Mouse (Mus musculus) neural tube, embryonic 11.5 days (tissue): Measurements from ENCODE around the gene Elane. TPM values are rescaled to one million over a fixed set of nuclear protein-coding genes. Genes with fewer than 3 reads are reported as not detected.
"Not testable (repeated sequence)": the region's sequence is repeated elsewhere in the genome, so short reads cannot be mapped to it uniquely, and the experiment has no call there.

Source experiments
- ATAC-seq: fragments of 200-750 bp; cut with Nextera tagmentation; 2 replicates; pipeline ENCODE4 v1.8.0; 2017; ENCODE audit warnings: moderate number of reproducible peaks, mild to moderate bottlenecking, moderate TSS enrichment, moderate library complexity; ENCODE audit not compliant: insufficient read depth, low FRiP score, low TSS enrichment
- DNase-seq: peaks from one replicate; pipeline ENCODE4 v3.0.0-alpha.2; 2015; ENCODE audit warnings: low spot score
- H3K27ac ChIP-seq: fragments of 300-500 bp; sonication (generic); 2 replicates; pipeline ENCODE4 v1.5.1; 2014; ENCODE audit warnings: low read depth, mild to moderate bottlenecking, low read length
- H3K27me3 ChIP-seq: fragments of 300-500 bp; sonication (generic); 2 replicates; pipeline ENCODE4 v1.6.1; 2014; ENCODE audit warnings: mild to moderate bottlenecking, low read length, mixed read lengths; ENCODE audit not compliant: control insufficient read depth, insufficient read depth
- H3K36me3 ChIP-seq: fragments of 300-500 bp; sonication (generic); 2 replicates; pipeline ENCODE4 v1.6.1; 2014; ENCODE audit warnings: mild to moderate bottlenecking, low read length, moderate library complexity, mixed read lengths; ENCODE audit not compliant: control insufficient read depth, insufficient read depth
- H3K4me1 ChIP-seq: fragments of 300-500 bp; sonication (generic); 2 replicates; pipeline ENCODE4 v1.6.1; 2014; ENCODE audit warnings: low read length, mixed read lengths; ENCODE audit not compliant: control insufficient read depth, insufficient read depth
- H3K4me2 ChIP-seq: fragments of 300-500 bp; sonication (generic); 2 replicates; pipeline ENCODE4 v1.6.1; 2014; ENCODE audit warnings: low read depth, mild to moderate bottlenecking, moderate library complexity
- H3K4me3 ChIP-seq: fragments of 300-500 bp; sonication (generic); 2 replicates; pipeline ENCODE4 v1.5.1; 2014; ENCODE audit warnings: low read depth, low read length
- H3K9ac ChIP-seq: fragments of 300-500 bp; sonication (generic); 2 replicates; pipeline ENCODE4 v1.6.1; 2014; ENCODE audit warnings: mild to moderate bottlenecking, low read length
- H3K9me3 ChIP-seq: fragments of 300-500 bp; sonication (generic); 2 replicates; pipeline ENCODE4 v1.6.1; 2016; ENCODE audit warnings: low read length; ENCODE audit not compliant: control insufficient read depth
- WGBS: fragments of 180-500 bp; shearing (Covaris S2); extraction: QIAGEN DNeasy Blood & Tissue Kit; methylation state at CpG from one replicate; pipeline ENCODE4 v1.1.7; 2014; 5-methylcytosine and 5-hydroxymethylcytosine counted together
- polyA plus RNA-seq: library from polyadenylated mRNA; unstranded; fragments of >200 nt; fragmentation: Nextera tagmentation; extraction: Ambion mirVana; gene quantifications from 2 replicates; pipeline ENCODE4 v1.2.1, GENCODE M21; 2014

Elane gene
- polyA plus RNA-seq, 1 experiment from 2014 or later: not detected

GRCm38 (mm10) chr10:79883297-79884084 lies 2.6 kb upstream of the Elane start:
- Histone ChIP-seq H3K9ac (no peak overlapping the region), H3K27me3 (peaks cover 9% of the 10 kb centered on the region; the same call in 1 of the 2 replicates), H3K36me3 (no peaks in the 10 kb centered on the region), H3K4me1 (peaks cover 3% of the 10 kb centered on the region; the same call in 1 of the 2 replicates), H3K9me3 (no peaks in the 10 kb centered on the region), H3K4me2 (no peak overlapping the region; the same call in 1 of the 2 replicates), H3K27ac (no peak overlapping the region), H3K4me3 (no peak overlapping the region)
- ATAC-seq (no peak), DNase-seq (peak; percentile 79)
- 14% methylated on average over 22 of the region's 22 CpGs for WGBS

- H3K4me2 ChIP-seq: no peak overlapping the region
- ATAC-seq: no peak
- no peaks in the 10 kb centered on the region for H3K36me3 ChIP-seq
- no peak for DNase-seq
- H3K4me1 ChIP-seq: peaks cover 3% of the 10 kb centered on the region; the same call in 1 of the 2 replicates
- no peak overlapping the region for H3K9ac ChIP-seq
- 69% methylated on average over 4 of the region's 4 CpGs for WGBS
- H3K9me3 ChIP-seq: no peaks in the 10 kb centered on the region
- H3K27me3 ChIP-seq: peaks cover 9% of the 10 kb centered on the region; the same call in 1 of the 2 replicates
- H3K4me3 ChIP-seq: no peak overlapping the region
- no peak overlapping the region for H3K27ac ChIP-seq
Measured at GRCm38 (mm10) chr10:79884446-79884845, 1.6 kb upstream of the Elane start.

GRCm38 (mm10) chr10:79884938-79885337 lies 1.1 kb upstream of the Elane start:
- not testable (repeated sequence) for H3K4me3 ChIP-seq, H3K27ac ChIP-seq, H3K4me2 ChIP-seq, H3K9ac ChIP-seq, ATAC-seq, H3K27me3 ChIP-seq, DNase-seq, H3K36me3 ChIP-seq, H3K9me3 ChIP-seq, H3K4me1 ChIP-seq
- WGBS: 67% methylated on average over 2 of the region's 3 CpGs

- H3K27me3 ChIP-seq: peaks cover 9% of the 10 kb centered on the region; the same call in 1 of the 2 replicates
- no peak overlapping the region for H3K27ac ChIP-seq
- ATAC-seq (no peak), DNase-seq (no peak)
- no peak overlapping the region for H3K4me3 ChIP-seq
- H3K9ac ChIP-seq: no peak overlapping the region
- no peak overlapping the region for H3K4me2 ChIP-seq
- no peaks in the 10 kb centered on the region for H3K9me3 ChIP-seq
- WGBS: 76% methylated on average over 8 of the region's 8 CpGs
- peaks cover 3% of the 10 kb centered on the region; the same call in 1 of the 2 replicates for H3K4me1 ChIP-seq
- H3K36me3 ChIP-seq: no peaks in the 10 kb centered on the region
Measured at GRCm38 (mm10) chr10:79886611-79887010, 564 bp downstream of the Elane start.

- Histone ChIP-seq H3K9ac (no peak overlapping the region), H3K27me3 (no peaks in the 10 kb centered on the region), H3K4me2 (no peak overlapping the region), H3K36me3 (no peaks in the 10 kb centered on the region; the same call in 1 of the 2 replicates), H3K27ac (no peak overlapping the region), H3K9me3 (no peaks in the 10 kb centered on the region), H3K4me1 (no peaks in the 10 kb centered on the region), H3K4me3 (no peak overlapping the region)
- DNase-seq (no peak), ATAC-seq (no peak)
- 90% methylated on average over 2 of the region's 2 CpGs for WGBS
Measured at GRCm38 (mm10) chr10:79889386-79889785, 3.3 kb downstream of the Elane start.

- Histone ChIP-seq H3K4me2 (no peak within 1 kb of the TSS), H3K36me3 (peaks cover under 1% of the 10 kb centered on the region), H3K27me3 (no peaks in the 10 kb centered on the region), H3K9ac (no peak within 1 kb of the TSS), H3K4me3 (no peak within 1 kb of the TSS), H3K4me1 (no peaks in the 10 kb centered on the region), H3K27ac (no peak within 1 kb of the TSS), H3K9me3 (no peaks in the 10 kb centered on the region)
- no peak for ATAC-seq
- DNase-seq: no peak
- 35% methylated on average over 5 of the region's 5 CpGs for WGBS
Measured at GRCm38 (mm10) chr10:79890670-79891069, 4.6 kb downstream of the Elane start, which contains the start of gene Cfd. Cfd (plus strand) TSS chr10:79890853.

GRCm38 (mm10) chr10:79892451-79893118 lies 6.5 kb downstream of the Elane start:
- not testable (repeated sequence) for H3K4me2 ChIP-seq, H3K9me3 ChIP-seq, H3K9ac ChIP-seq, H3K27me3 ChIP-seq, H3K4me3 ChIP-seq, H3K4me1 ChIP-seq, H3K27ac ChIP-seq, H3K36me3 ChIP-seq
- ATAC-seq (peak; percentile 33; the same call in 1 of the 2 replicates), DNase-seq (peak; percentile 85)
- WGBS: 45% methylated on average over 22 of the region's 22 CpGs

GRCm38 (mm10) chr10:79896306-79896705 lies 10.3 kb downstream of the Elane start:
- H3K36me3 ChIP-seq: peaks cover 8% of the 10 kb centered on the region

More at GRCm38 (mm10) chr10:79896306-79896705, 10.3 kb downstream of the Elane start:
- WGBS: 92% methylated on average over 16 of the region's 16 CpGs
- Histone ChIP-seq H3K4me2 (no peak overlapping the region), H3K4me1 (peaks cover 4% of the 10 kb centered on the region; the same call in 1 of the 2 replicates), H3K27me3 (0 out of 2 replicates have a peak, but pooled peaks cover 2% of the 10 kb centered on the region), H3K9ac (no peak overlapping the region), H3K9me3 (no peaks in the 10 kb centered on the region), H3K27ac (no peak overlapping the region), H3K4me3 (no peak overlapping the region)
- ATAC-seq (no peak), DNase-seq (no peak)
